Mouse (Mus musculus) hindbrain, embryonic 16.5 days (tissue): ENCODE results near the gene Rubcn. TPM values are rescaled to one million over a fixed set of nuclear protein-coding genes. Genes with fewer than 3 reads are reported as not detected.
"Not testable (repeated sequence)": the region's sequence is repeated elsewhere in the genome, so short reads cannot be mapped to it uniquely, and the experiment has no call there.

ENCODE experiments used
- ATAC-seq: fragments of 200-750 bp; cut with Nextera tagmentation; 2 replicates; pipeline ENCODE4 v1.8.0; 2017; ENCODE audit warnings: moderate TSS enrichment, moderate library complexity
- H3K27ac ChIP-seq: fragments of 300-500 bp; sonication (generic); 2 replicates; pipeline ENCODE4 v1.5.1; 2014; ENCODE audit warnings: low read depth, mild to moderate bottlenecking, control low read depth, low read length, moderate library complexity
- H3K27me3 ChIP-seq: fragments of 300-500 bp; sonication (generic); replicated peaks from 2 replicates; pipeline ENCODE4 v1.6.1; 2014; ENCODE audit warnings: low read length; ENCODE audit not compliant: control insufficient read depth, insufficient read depth
- H3K36me3 ChIP-seq: fragments of 300-500 bp; sonication (generic); 2 replicates; pipeline ENCODE4 v1.6.1; 2014; ENCODE audit warnings: mild to moderate bottlenecking, low read length, moderate library complexity, mixed read lengths; ENCODE audit not compliant: control insufficient read depth, insufficient read depth
- H3K4me1 ChIP-seq: fragments of 300-500 bp; sonication (generic); 2 replicates; pipeline ENCODE4 v1.6.1; 2014; ENCODE audit warnings: low read depth, low read length; ENCODE audit not compliant: control insufficient read depth, insufficient read depth
- H3K4me2 ChIP-seq: fragments of 300-500 bp; sonication (generic); 2 replicates; pipeline ENCODE4 v1.6.1; 2014; ENCODE audit warnings: mild to moderate bottlenecking, low read length, control low read depth, moderate library complexity
- H3K4me3 ChIP-seq: fragments of 300-500 bp; sonication (generic); 2 replicates; pipeline ENCODE4 v1.5.1; 2014; ENCODE audit warnings: mild to moderate bottlenecking, low read length, control low read depth, moderate library complexity
- H3K9ac ChIP-seq: fragments of 300-500 bp; sonication (generic); 2 replicates; pipeline ENCODE4 v1.6.1; 2014; ENCODE audit warnings: low read depth, mild to moderate bottlenecking, control low read depth, low read length, moderate library complexity
- H3K9me3 ChIP-seq: fragments of 300-500 bp; sonication (generic); 2 replicates; pipeline ENCODE4 v1.6.1; 2014; ENCODE audit warnings: mild to moderate bottlenecking, low read length, moderate library complexity; ENCODE audit not compliant: control insufficient read depth
- WGBS: fragments of 180-500 bp; shearing (Covaris S2); extraction: QIAGEN DNeasy Blood & Tissue Kit; methylation state at CpG from one replicate; pipeline ENCODE4 v1.1.7; 2014; 5-methylcytosine and 5-hydroxymethylcytosine counted together
- polyA plus RNA-seq: library from polyadenylated mRNA; unstranded; fragments of >200 nt; fragmentation: Nextera tagmentation; extraction: Ambion mirVana; gene quantifications from 2 replicates; pipeline ENCODE4 v1.2.1, GENCODE M21; 2015

Gene Rubcn
- 35.3 and 42.6 TPM in 2 replicates for polyA plus RNA-seq

DNA sequence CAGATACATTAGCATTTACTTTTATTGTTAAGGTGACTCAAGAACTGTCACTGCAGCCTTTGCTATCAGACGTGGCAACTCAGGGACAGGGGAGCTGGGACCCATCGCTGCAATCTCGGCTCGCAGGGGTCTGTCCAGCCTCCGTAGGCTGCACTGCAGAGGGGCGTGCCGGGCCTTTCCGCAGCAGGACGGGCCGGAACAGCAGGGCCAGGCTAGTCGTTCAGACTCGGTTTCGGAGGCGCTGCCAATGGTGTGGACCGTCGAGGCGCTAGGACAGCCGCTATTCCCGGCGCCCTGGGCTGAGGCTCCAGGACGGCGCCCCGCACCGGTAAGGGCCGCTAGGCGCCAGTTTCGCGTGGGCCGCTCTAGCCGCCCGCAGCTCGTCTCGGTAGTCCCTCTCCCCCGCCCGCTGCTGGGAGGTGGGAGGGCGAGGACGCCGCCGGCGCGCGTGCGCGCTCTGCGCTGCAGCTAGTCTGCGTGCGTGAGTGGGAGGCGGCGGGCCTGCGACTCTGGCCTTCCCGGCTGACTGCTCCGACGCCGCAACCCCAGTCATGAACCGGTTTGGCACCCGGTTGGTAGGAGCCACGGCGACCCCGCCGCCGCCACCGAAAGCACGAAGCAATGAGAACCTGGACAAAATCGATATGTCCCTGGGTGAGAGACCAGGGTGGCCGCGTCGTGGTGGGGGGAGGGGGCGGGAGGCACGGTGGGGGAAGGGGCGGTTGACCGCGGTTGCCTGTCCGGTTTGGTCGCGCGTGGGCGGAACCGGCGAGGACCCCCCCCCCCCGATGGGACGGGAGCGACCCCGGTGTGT lies at the start of gene Rubcn, which contains the start of gene Fyttd1:
Gene Rubcn, minus strand, starts transcription at position 424 of the 814 bp plus-strand sequence.
Gene Fyttd1, plus strand, starts transcription at position 158 of the 814 bp plus-strand sequence.
- H3K9me3 ChIP-seq, result no peaks in the 10 kb centered on the region
- ATAC-seq, result peak; percentile 98
- peak within 1 kb of the TSS; percentile 60 for H3K4me3 ChIP-seq
- peak within 1 kb of the TSS; percentile 89 for H3K27ac ChIP-seq
- under 1% methylated on average over 65 of the region's 83 CpGs for WGBS
- H3K4me2 ChIP-seq, result peak within 1 kb of the TSS; percentile 79
- peak within 1 kb of the TSS; percentile 84 for H3K9ac ChIP-seq
- H3K27me3 ChIP-seq, result no peaks in the 10 kb centered on the region
- H3K36me3 ChIP-seq, result no peaks in the 10 kb centered on the region
- H3K4me1 ChIP-seq, result peaks cover 11% of the 10 kb centered on the region

DNA sequence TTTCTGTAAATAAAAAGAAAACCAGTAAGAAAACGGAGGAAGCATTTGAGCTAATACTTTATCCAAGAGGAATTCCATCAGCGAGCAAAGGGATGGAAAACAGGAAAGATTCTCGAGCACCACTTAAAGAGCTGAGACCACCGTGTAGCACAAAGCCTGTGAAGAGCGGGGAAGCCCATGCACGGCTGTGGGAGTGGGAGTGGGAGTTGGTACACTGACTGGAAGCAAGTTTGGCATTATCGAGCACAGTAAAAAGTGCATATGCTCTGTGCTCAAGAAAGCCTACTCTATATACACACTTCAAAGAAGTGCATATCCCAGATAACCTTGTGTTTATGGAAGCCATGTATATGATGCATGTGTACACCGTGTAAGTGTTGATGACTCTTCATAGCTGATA lies 49.5 kb upstream of the Rubcn start:
- Histone ChIP-seq H3K27ac (no peak overlapping the region), H3K27me3 (no peaks in the 10 kb centered on the region), H3K9ac (no peak overlapping the region), H3K9me3 (no peaks in the 10 kb centered on the region), H3K4me1 (no peaks in the 10 kb centered on the region; the same call in 1 of the 2 replicates), H3K4me3 (no peak overlapping the region), H3K4me2 (no peak overlapping the region), H3K36me3 (0 out of 2 replicates have a peak, but pooled peaks cover 2% of the 10 kb centered on the region)
- WGBS, result 92% methylated on average over 8 of the region's 8 CpGs
- no peak for ATAC-seq

- H3K4me1 ChIP-seq, H3K36me3 ChIP-seq, H3K4me2 ChIP-seq, H3K4me3 ChIP-seq, H3K27me3 ChIP-seq, ATAC-seq, H3K27ac ChIP-seq, H3K9me3 ChIP-seq, H3K9ac ChIP-seq: not testable (repeated sequence)
- 90% methylated on average over 9 of the region's 9 CpGs for WGBS
Observed at GRCm38 (mm10) chr16:32926629-32927028, 49.1 kb upstream of the Rubcn start.

- WGBS, result 70% methylated on average over 9 of the region's 9 CpGs
- peaks cover 7% of the 10 kb centered on the region for H3K4me1 ChIP-seq
- peak overlapping the region; percentile 35; the same call in 1 of the 2 replicates for H3K9ac ChIP-seq
- H3K9me3 ChIP-seq, result no peaks in the 10 kb centered on the region; the same call in 1 of the 2 replicates
- peak overlapping the region; percentile 98 for H3K4me3 ChIP-seq
- no peaks in the 10 kb centered on the region for H3K36me3 ChIP-seq
- H3K27ac ChIP-seq, result no peak overlapping the region
- ATAC-seq, result no peak
- no peaks in the 10 kb centered on the region for H3K27me3 ChIP-seq
- peak overlapping the region; percentile 79 for H3K4me2 ChIP-seq
Observed at GRCm38 (mm10) chr16:32915292-32916068, 37.9 kb upstream of the Rubcn start.

- peak; percentile 95 for ATAC-seq
- no peaks in the 10 kb centered on the region for H3K36me3 ChIP-seq
- peak within 1 kb of the TSS; percentile 79 for H3K4me2 ChIP-seq
- H3K4me3 ChIP-seq, result peak within 1 kb of the TSS; percentile 98
- under 1% methylated on average over 75 of the region's 85 CpGs for WGBS
- peaks cover 7% of the 10 kb centered on the region for H3K4me1 ChIP-seq
- H3K9ac ChIP-seq, result peak within 1 kb of the TSS; percentile 89
- H3K27me3 ChIP-seq, result no peaks in the 10 kb centered on the region
- peak within 1 kb of the TSS; percentile 92 for H3K27ac ChIP-seq
- H3K9me3 ChIP-seq, result no peaks in the 10 kb centered on the region
Observed at GRCm38 (mm10) chr16:32913937-32914881, 36.6 kb upstream of the Rubcn start, which contains the start of gene Lrch3. Gene Lrch3, plus strand, starts transcription at chr16:32914100.

GRCm38 (mm10) chr16:32913212-32913611 lies 35.6 kb upstream of the Rubcn start:
- WGBS, result 67% methylated on average over 7 of the region's 7 CpGs
- ATAC-seq, result no peak
- no peaks in the 10 kb centered on the region for H3K9me3 ChIP-seq
- H3K4me2 ChIP-seq, result no peak overlapping the region; the same call in 1 of the 2 replicates
- H3K27ac ChIP-seq, result no peak overlapping the region
- H3K9ac ChIP-seq, result no peak overlapping the region
- peaks cover 7% of the 10 kb centered on the region for H3K4me1 ChIP-seq
- H3K36me3 ChIP-seq, result no peaks in the 10 kb centered on the region
- H3K27me3 ChIP-seq, result no peaks in the 10 kb centered on the region
- H3K4me3 ChIP-seq, result no peak overlapping the region

- Histone ChIP-seq H3K4me2 (no peak overlapping the region), H3K27ac (no peak overlapping the region), H3K9ac (no peak overlapping the region), H3K4me3 (no peak overlapping the region), H3K9me3 (no peaks in the 10 kb centered on the region), H3K4me1 (no peaks in the 10 kb centered on the region), H3K36me3 (peaks cover 7% of the 10 kb centered on the region; the same call in 1 of the 2 replicates), H3K27me3 (no peaks in the 10 kb centered on the region)
- WGBS, result 79% methylated on average over 8 of the region's 8 CpGs
- ATAC-seq, result no peak
Observed at GRCm38 (mm10) chr16:32906727-32907126, 29.2 kb upstream of the Rubcn start.

GRCm38 (mm10) chr16:32906186-32906585 lies 28.6 kb upstream of the Rubcn start:
- Histone ChIP-seq H3K36me3 (peaks cover 7% of the 10 kb centered on the region; the same call in 1 of the 2 replicates), H3K27ac (no peak overlapping the region), H3K9ac (no peak overlapping the region), H3K27me3 (no peaks in the 10 kb centered on the region), H3K9me3 (no peaks in the 10 kb centered on the region), H3K4me2 (no peak overlapping the region), H3K4me1 (no peaks in the 10 kb centered on the region), H3K4me3 (no peak overlapping the region)
- WGBS, result 91% methylated on average over 2 of the region's 2 CpGs
- ATAC-seq, result no peak
